Mouse (Mus musculus): ENCODE data around the gene Ccdc130. TPM values are rescaled to one million over a fixed set of nuclear protein-coding genes. Genes with fewer than 3 reads are reported as not detected.

Ccdc130 gene
- polyA plus RNA-seq, 1 experiment from 2014 or later, result 14.4 TPM

GRCm38 (mm10) chr8:84236410-84236997, 33.7 kb downstream of the Ccdc130 start:
- peaks cover 4% of the 10 kb centered on the region; the same call in 1 of the 2 replicates for H3K36me3 ChIP-seq
- H3K9ac ChIP-seq, result peak overlapping the region; percentile 95
- peaks cover 10% of the 10 kb centered on the region; the same call in 1 of the 2 replicates for H3K4me1 ChIP-seq
- peak; percentile 1; the same call in 1 of the 2 replicates for ATAC-seq (ENCODE audit: insufficient read depth, low FRiP score, low read depth)
- no peaks in the 10 kb centered on the region for H3K27me3 ChIP-seq (replicated peaks)
- peak overlapping the region; percentile 99 for H3K4me3 ChIP-seq (replicated peaks)
- WGBS, result 2% methylated on average over 14 of the region's 30 CpGs
- H3K9me3 ChIP-seq, result no peaks in the 10 kb centered on the region
- peak overlapping the region; percentile 65 for H3K27ac ChIP-seq
- peak overlapping the region; percentile 84 for H3K4me2 ChIP-seq

GRCm38 (mm10) chr8:84235746-84236409, 34.3 kb downstream of the Ccdc130 start:
- Histone ChIP-seq H3K36me3 (peaks cover 4% of the 10 kb centered on the region; the same call in 1 of the 2 replicates), H3K9me3 (no peaks in the 10 kb centered on the region), H3K4me1 (peaks cover 10% of the 10 kb centered on the region; the same call in 1 of the 2 replicates), H3K27ac (peak overlapping the region; percentile 65), H3K4me2 (peak overlapping the region; percentile 84), H3K4me3 (replicated peaks) (peak overlapping the region; percentile 99), H3K9ac (peak overlapping the region; percentile 95), H3K27me3 (replicated peaks) (no peaks in the 10 kb centered on the region)
- no peak for ATAC-seq (ENCODE audit: insufficient read depth, low FRiP score, low read depth)
- 16% methylated on average over 10 of the region's 10 CpGs for WGBS

DNA sequence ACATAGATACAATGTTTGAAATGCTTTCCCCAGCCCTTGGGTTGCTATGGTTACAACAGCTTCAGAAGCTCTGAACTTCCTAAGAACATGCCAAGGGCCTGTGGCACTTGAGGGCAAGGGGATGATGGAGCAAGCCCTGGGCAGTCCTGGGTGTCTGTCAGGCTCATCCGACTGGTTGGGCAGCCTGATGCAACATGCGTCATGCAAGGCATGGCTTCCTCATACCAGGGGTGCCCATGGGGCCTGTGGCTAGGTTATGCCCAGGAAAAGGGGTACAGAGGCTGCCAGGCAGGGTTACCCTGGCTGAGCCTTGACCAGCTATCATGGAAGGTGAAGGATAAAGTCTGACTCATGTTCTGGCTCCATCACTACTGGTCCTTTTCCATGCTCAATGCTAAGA, 37.1 kb downstream of the Ccdc130 start:
- H3K4me1 ChIP-seq, result peaks cover 10% of the 10 kb centered on the region; the same call in 1 of the 2 replicates
- no peaks in the 10 kb centered on the region for H3K27me3 ChIP-seq (replicated peaks)
- H3K36me3 ChIP-seq, result peaks cover 16% of the 10 kb centered on the region
- H3K27ac ChIP-seq, result no peak overlapping the region
- H3K4me2 ChIP-seq, result no peak overlapping the region
- ATAC-seq (ENCODE audit: insufficient read depth, low FRiP score, low read depth), result no peak
- no peaks in the 10 kb centered on the region for H3K9me3 ChIP-seq
- no peak overlapping the region for H3K4me3 ChIP-seq (replicated peaks)
- 87% methylated on average over 2 of the region's 2 CpGs for WGBS
- H3K9ac ChIP-seq, result no peak overlapping the region

GRCm38 (mm10) chr8:84230735-84231134, 39.4 kb downstream of the Ccdc130 start:
- no peak for ATAC-seq (ENCODE audit: insufficient read depth, low FRiP score, low read depth)
- peaks cover 19% of the 10 kb centered on the region for H3K36me3 ChIP-seq
- H3K27me3 ChIP-seq (replicated peaks), result no peaks in the 10 kb centered on the region
- H3K9me3 ChIP-seq, result no peaks in the 10 kb centered on the region
- H3K9ac ChIP-seq, result no peak overlapping the region
- no peak overlapping the region for H3K4me3 ChIP-seq (replicated peaks)
- peaks cover 4% of the 10 kb centered on the region; the same call in 1 of the 2 replicates for H3K4me1 ChIP-seq
- no peak overlapping the region for H3K4me2 ChIP-seq
- 77% methylated on average over 17 of the region's 17 CpGs for WGBS
- H3K27ac ChIP-seq, result no peak overlapping the region

DNA sequence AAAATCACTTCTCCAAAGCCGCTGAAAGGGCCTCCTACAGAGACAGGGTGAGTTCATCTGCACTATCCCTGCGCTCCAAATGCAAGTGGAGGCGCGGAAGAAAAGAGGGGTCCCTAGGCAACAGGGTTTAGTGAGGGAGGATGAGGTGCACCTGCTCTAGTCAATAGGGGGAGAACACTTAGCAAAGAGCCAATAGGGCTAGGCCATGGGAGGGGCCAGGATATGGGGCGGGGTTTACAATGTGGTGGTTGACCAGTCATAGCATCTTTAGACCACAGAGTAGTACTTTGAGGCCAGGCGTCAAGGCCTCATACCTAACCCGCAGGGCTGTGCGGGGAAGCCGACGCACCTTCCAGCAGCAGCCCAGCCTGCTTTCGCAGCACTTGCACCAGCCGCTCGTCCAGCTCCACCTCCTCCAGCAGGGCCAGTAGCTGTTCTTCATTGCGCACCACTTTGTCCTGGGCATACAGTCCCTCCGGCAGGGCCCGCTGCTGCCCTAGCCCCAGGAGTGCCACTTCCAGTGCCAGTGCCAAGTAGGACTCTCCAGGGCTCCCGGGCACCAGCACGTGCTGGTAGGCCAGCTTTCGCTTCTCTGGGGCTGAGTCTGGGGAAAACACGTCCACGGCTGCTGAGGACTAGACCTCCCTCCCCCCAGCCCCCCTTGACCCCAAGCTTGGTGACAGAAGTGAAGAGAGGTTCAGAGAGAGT, 46.7 kb downstream of the Ccdc130 start:
- no peaks in the 10 kb centered on the region for H3K4me1 ChIP-seq
- H3K9me3 ChIP-seq, result no peaks in the 10 kb centered on the region
- no peak for ATAC-seq (ENCODE audit: insufficient read depth, low FRiP score, low read depth)
- H3K36me3 ChIP-seq, result peaks cover 36% of the 10 kb centered on the region
- no peak overlapping the region for H3K27ac ChIP-seq
- H3K27me3 ChIP-seq (replicated peaks), result no peaks in the 10 kb centered on the region
- WGBS, result 84% methylated on average over 21 of the region's 21 CpGs
- H3K4me3 ChIP-seq (replicated peaks), result no peak overlapping the region
- no peak overlapping the region for H3K4me2 ChIP-seq
- no peak overlapping the region for H3K9ac ChIP-seq

DNA sequence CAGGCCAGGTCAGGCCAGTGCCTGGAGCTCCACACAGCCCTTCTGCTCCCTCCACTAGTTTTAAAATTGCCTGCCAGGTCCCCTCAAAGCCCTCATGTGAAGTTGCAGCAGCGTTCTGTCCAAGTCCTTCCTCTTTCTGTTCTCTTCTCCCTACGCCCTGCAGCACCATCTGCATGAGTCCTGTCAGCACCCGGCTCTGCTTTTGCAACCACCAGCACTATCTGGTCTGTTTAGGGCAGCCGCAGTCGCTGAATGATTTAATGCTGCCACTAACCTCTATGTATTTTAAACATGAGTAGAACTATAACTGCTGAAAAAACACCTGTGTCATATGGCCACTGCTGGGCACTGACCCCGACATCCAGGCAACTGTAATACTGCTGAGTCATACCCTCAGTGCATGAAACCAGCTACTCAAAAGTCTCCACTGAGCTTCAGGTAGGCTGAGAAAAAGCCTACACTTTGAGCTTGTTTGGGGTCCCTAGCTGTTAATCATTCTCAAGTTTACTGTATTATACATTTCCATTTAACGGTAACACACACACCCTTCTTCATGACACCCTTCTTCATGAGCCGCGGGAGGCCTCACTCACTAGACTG, 47.5 kb downstream of the Ccdc130 start:
- H3K4me3 ChIP-seq (replicated peaks), result no peak overlapping the region
- no peak overlapping the region for H3K4me2 ChIP-seq
- H3K27me3 ChIP-seq (replicated peaks), result no peaks in the 10 kb centered on the region
- peaks cover 36% of the 10 kb centered on the region for H3K36me3 ChIP-seq
- H3K4me1 ChIP-seq, result no peaks in the 10 kb centered on the region
- WGBS, result 87% methylated on average over 9 of the region's 9 CpGs
- no peak overlapping the region for H3K27ac ChIP-seq
- no peaks in the 10 kb centered on the region for H3K9me3 ChIP-seq
- ATAC-seq (ENCODE audit: insufficient read depth, low FRiP score, low read depth), result no peak
- H3K9ac ChIP-seq, result no peak overlapping the region

DNA sequence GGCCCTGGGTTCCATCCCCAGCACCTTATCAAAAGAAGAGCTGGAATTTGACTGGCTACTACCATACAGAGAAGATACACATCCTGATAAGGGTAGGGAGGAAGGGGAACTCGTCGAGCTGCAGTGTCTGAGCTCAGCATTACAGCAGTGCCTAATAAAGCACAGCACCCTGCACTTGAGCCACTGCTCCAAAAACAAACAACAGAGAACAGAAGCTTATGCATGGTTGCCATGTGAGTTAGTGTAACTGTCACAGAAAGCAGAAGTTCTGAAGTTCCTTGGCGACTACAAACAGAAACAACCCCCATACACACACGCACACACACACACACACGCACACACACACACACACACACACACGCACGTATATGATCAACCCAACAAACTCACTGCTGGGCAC, 50.1 kb downstream of the Ccdc130 start:
- H3K9ac ChIP-seq, result no peak overlapping the region
- H3K36me3 ChIP-seq, result peaks cover 42% of the 10 kb centered on the region
- H3K4me3 ChIP-seq (replicated peaks), result no peak overlapping the region
- 70% methylated on average over 7 of the region's 7 CpGs for WGBS
- ATAC-seq (ENCODE audit: insufficient read depth, low FRiP score, low read depth), result no peak
- no peak overlapping the region for H3K27ac ChIP-seq
- H3K4me1 ChIP-seq, result no peaks in the 10 kb centered on the region
- no peak overlapping the region for H3K4me2 ChIP-seq
- H3K27me3 ChIP-seq (replicated peaks), result no peaks in the 10 kb centered on the region
- H3K9me3 ChIP-seq, result no peaks in the 10 kb centered on the region

GRCm38 (mm10) chr8:84218143-84218542, 52.0 kb downstream of the Ccdc130 start:
- H3K4me3 ChIP-seq (replicated peaks), result no peak overlapping the region
- H3K4me1 ChIP-seq, result no peaks in the 10 kb centered on the region
- no peaks in the 10 kb centered on the region for H3K27me3 ChIP-seq (replicated peaks)
- H3K9ac ChIP-seq, result no peak overlapping the region
- H3K9me3 ChIP-seq, result no peaks in the 10 kb centered on the region
- WGBS, result 94% methylated on average over 5 of the region's 5 CpGs
- peaks cover 33% of the 10 kb centered on the region; the same call in 1 of the 2 replicates for H3K36me3 ChIP-seq
- H3K4me2 ChIP-seq, result no peak overlapping the region
- no peak for ATAC-seq (ENCODE audit: insufficient read depth, low FRiP score, low read depth)
- H3K27ac ChIP-seq, result no peak overlapping the region

DNA sequence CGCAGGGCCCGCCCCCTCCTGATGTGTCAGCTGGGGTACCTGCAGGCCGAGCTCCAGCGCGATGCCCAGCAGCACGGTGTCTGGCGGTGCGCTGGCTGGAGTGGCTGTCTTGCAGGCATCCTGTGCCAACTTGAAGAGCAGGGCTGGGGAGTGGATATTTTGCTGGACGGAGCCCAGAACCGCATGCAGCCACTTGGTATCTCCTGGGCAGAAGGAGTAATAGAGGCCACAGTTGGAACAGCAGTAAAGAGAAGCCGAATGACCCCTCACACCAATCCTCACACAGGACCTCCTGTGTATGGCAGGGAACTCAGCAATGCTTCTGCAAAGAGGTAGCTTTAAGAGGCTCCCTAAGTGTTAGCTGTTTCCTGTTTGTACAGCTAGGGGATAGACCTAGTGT, 53.0 kb downstream of the Ccdc130 start:
- 95% methylated on average over 11 of the region's 11 CpGs for WGBS
- Histone ChIP-seq H3K9ac (no peak overlapping the region), H3K4me2 (no peak overlapping the region), H3K9me3 (no peaks in the 10 kb centered on the region), H3K27ac (no peak overlapping the region), H3K4me1 (no peaks in the 10 kb centered on the region), H3K27me3 (replicated peaks) (no peaks in the 10 kb centered on the region), H3K4me3 (replicated peaks) (no peak overlapping the region), H3K36me3 (peaks cover 27% of the 10 kb centered on the region)
- ATAC-seq (ENCODE audit: insufficient read depth, low FRiP score, low read depth), result no peak

- Histone ChIP-seq H3K27me3 (replicated peaks) (no peaks in the 10 kb centered on the region), H3K27ac (no peak overlapping the region), H3K4me1 (no peaks in the 10 kb centered on the region; the same call in 1 of the 2 replicates), H3K4me2 (no peak overlapping the region), H3K36me3 (peaks cover 35% of the 10 kb centered on the region), H3K9ac (no peak overlapping the region), H3K9me3 (no peaks in the 10 kb centered on the region), H3K4me3 (replicated peaks) (no peak overlapping the region)
- WGBS, result 82% methylated on average over 4 of the region's 4 CpGs
- no peak for ATAC-seq (ENCODE audit: insufficient read depth, low FRiP score, low read depth)
Measured at GRCm38 (mm10) chr8:84213277-84213676, 56.9 kb downstream of the Ccdc130 start.

DNA sequence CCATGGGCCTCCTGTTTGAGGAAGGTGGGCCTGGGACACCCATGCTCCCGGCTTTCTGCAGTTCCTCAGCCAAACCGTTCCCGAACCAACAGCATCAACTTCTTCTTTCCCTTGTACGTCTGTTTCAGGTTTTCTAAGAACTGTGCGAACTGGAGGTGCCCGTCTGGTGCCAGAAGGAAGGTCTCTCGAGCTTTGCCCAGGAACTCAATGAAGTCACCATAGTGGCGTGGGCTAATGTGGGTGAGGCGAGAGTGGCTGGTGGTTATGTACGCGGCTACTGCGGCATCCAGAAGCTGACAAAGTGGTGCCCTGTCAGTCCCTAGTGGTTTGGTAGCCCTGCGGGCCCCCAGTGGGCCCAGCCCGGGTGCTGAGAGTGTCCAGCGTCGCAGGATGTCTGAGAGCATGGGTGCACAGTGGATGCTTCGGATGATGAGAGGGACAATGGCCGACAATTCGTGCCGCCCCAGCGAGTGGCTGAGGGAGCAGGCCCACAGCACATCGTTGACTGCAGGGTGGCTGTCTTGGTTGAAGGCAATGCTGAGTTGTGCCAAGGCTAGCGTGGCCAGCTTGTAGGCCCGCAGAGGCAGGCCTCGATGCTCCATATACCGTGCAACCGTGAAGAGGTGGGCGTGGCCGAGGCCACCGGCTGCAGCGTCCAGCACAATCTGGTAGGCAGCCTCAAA, 58.2 kb downstream of the Ccdc130 start:
- H3K4me1 ChIP-seq, result peaks cover 9% of the 10 kb centered on the region; the same call in 1 of the 2 replicates
- no peak overlapping the region for H3K4me2 ChIP-seq
- no peak overlapping the region for H3K9ac ChIP-seq
- H3K27ac ChIP-seq, result no peak overlapping the region
- no peak for ATAC-seq (ENCODE audit: insufficient read depth, low FRiP score, low read depth)
- H3K27me3 ChIP-seq (replicated peaks), result no peaks in the 10 kb centered on the region
- WGBS, result 90% methylated on average over 31 of the region's 31 CpGs
- no peaks in the 10 kb centered on the region for H3K9me3 ChIP-seq
- no peak overlapping the region for H3K4me3 ChIP-seq (replicated peaks)
- H3K36me3 ChIP-seq, result peaks cover 36% of the 10 kb centered on the region

Measured in stomach, embryonic 15.5 days (tissue).